In the genomic region with DNA sequence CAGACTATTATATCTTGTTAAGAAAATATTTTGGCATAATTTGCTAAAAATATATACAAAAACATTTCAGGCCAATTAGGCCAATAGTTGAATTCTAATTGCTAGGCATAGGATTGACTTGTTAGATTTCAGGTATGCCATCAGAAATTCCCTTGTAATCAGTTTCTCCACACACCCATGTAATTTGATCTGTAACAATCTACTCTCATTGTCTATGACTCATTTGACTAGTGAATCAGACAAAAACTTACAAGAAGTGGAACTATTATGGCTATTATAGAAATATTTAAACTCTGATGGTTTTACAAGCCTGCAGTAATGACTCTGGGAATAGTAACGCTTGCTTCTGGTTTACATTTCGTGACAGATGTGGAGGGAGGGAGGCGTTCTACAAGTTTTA, we compare ENCODE assay signal across 27 mouse cellular contexts.
"Had no signal": no experiment of that assay in that cellular context is flagged by ENCODE, and none has a peak within 500 bp of the region (broad histone marks: within the 10 kb centered on the region; RNA-seq: fewer than 3 reads in every experiment).

No protein-coding gene starts in this region.

- H3K4me3 ChIP-seq: embryonic facial prominence, embryonic 10.5 days; embryonic facial prominence, embryonic 12.5 days; embryonic facial prominence, embryonic 13.5 days; embryonic facial prominence, embryonic 15.5 days; erythroblast, embryonic 14.5 days; forebrain, embryonic 10.5 days; forebrain, embryonic 12.5 days; forebrain, embryonic 13.5 days; forebrain, embryonic 15.5 days; gastrocnemius, adult 2 months; heart, adult 2 months; heart, embryonic 10.5 days had no signal

- H3K36me3 ChIP-seq: embryonic facial prominence, embryonic 10.5 days; embryonic facial prominence, embryonic 12.5 days; embryonic facial prominence, embryonic 13.5 days; embryonic facial prominence, embryonic 15.5 days; forebrain, embryonic 10.5 days; forebrain, embryonic 12.5 days; forebrain, embryonic 15.5 days; heart, embryonic 10.5 days had no signal

- H3K4me1 ChIP-seq: embryonic facial prominence, embryonic 10.5 days; embryonic facial prominence, embryonic 12.5 days; embryonic facial prominence, embryonic 13.5 days; embryonic facial prominence, embryonic 15.5 days; forebrain, embryonic 10.5 days; forebrain, embryonic 12.5 days; forebrain, embryonic 13.5 days; forebrain, embryonic 15.5 days; heart, embryonic 10.5 days had no signal

- H3K9me3 ChIP-seq: embryonic facial prominence, embryonic 10.5 days; embryonic facial prominence, embryonic 12.5 days; embryonic facial prominence, embryonic 13.5 days; embryonic facial prominence, embryonic 15.5 days; forebrain, embryonic 10.5 days; forebrain, embryonic 12.5 days; forebrain, embryonic 13.5 days; forebrain, embryonic 15.5 days; heart, embryonic 10.5 days had no signal

- H3K27me3 ChIP-seq: embryonic facial prominence, embryonic 12.5 days; embryonic facial prominence, embryonic 13.5 days; embryonic facial prominence, embryonic 15.5 days; forebrain, embryonic 12.5 days; forebrain, embryonic 13.5 days; forebrain, embryonic 15.5 days had no signal

- H3K9ac ChIP-seq: embryonic facial prominence, embryonic 12.5 days; embryonic facial prominence, embryonic 13.5 days; embryonic facial prominence, embryonic 15.5 days; forebrain, embryonic 12.5 days; forebrain, embryonic 13.5 days; forebrain, embryonic 15.5 days; forebrain, postnatal 0 days had no signal

- ATAC-seq: forebrain, embryonic 13.5 days; forebrain, embryonic 14.5 days; forebrain, embryonic 15.5 days; forebrain, embryonic 16.5 days; forebrain, postnatal 0 days had no signal

- H3K27ac ChIP-seq: embryonic facial prominence, embryonic 10.5 days; embryonic facial prominence, embryonic 12.5 days; embryonic facial prominence, embryonic 13.5 days; embryonic facial prominence, embryonic 15.5 days; forebrain, embryonic 10.5 days; forebrain, embryonic 12.5 days; forebrain, embryonic 13.5 days; forebrain, embryonic 15.5 days; gastrocnemius, adult 2 months; heart, adult 2 months; heart, embryonic 10.5 days had no signal

- DNase-seq: cerebellum, adult 9-11 months; cerebellum, postnatal 10 days; cerebellum, postnatal 14 days; cerebellum, postnatal 25 days; cerebellum, postnatal 36 days; embryo, embryonic 11 days; forebrain, postnatal 0 days; gastrocnemius, adult 2 months; gastrocnemius, postnatal 10 days; gastrocnemius, postnatal 14 days; gastrocnemius, postnatal 25 days; gastrocnemius, postnatal 36 days; heart, adult 11 months; heart, adult 18-20 months; heart, adult 2 months had no signal

- H3K4me2 ChIP-seq: embryonic facial prominence, embryonic 12.5 days; embryonic facial prominence, embryonic 13.5 days; embryonic facial prominence, embryonic 15.5 days; forebrain, embryonic 12.5 days; forebrain, embryonic 13.5 days; forebrain, embryonic 15.5 days had no signal
